In the genomic region with DNA sequence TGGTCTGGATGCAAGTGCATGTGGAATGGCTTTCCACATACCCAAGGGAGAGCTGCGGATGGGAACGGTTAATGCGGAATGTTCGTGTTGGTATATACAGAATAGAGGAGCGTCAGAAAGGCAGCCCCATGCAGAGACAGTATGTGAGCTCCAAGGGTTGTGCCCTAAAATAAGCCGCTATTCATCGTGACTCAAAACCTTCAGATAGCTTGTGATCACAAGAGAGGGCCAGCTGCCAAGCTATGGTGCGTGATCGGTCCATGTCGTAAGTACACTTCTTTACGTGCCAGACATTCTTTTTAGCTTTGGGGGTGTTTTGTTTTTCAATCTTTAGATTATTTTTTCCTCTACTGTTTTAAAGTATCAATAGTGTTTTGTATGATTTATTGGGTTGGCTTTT, we compare ENCODE assay signal across 25 mouse cellular contexts. TPM values are rescaled to one million over a fixed set of nuclear protein-coding genes. Genes with fewer than 3 reads are reported as not detected.
DNase-seq lines count a peak whose midpoint lies in the region; ATAC-seq and TF ChIP-seq lines count a peak whose summit lies in the region.
"Had no signal": no experiment of that assay in that cellular context is flagged by ENCODE, and none has a peak within 500 bp of the region (broad histone marks: within the 10 kb centered on the region; RNA-seq: fewer than 3 reads in every experiment).

No protein-coding gene starts in this region.

- peak; percentile 46 for DNase-seq in embryonic facial prominence, embryonic 14.5 days (ENCODE audit: low spot score)
- no peak for DNase-seq in embryonic facial prominence, embryonic 10.5 days (ENCODE audit: low spot score)
- DNase-seq in heart, adult 2 months, result peak in 1 of 2 experiments; percentile 23
- no peak for DNase-seq in heart, adult 9 months (ENCODE audit: low spot score in 2 of 2)
- DNase-seq in MEL (ENCODE audit: low read depth, low spot score), result peak; percentile 35
- DNase-seq in T-cell, adult 2 months (ENCODE audit: low spot score), result no peak
- DNase-seq: adrenal gland, postnatal 10 days; adrenal gland, postnatal 36 days; cerebellum, adult 18-20 months; cerebellum, adult 9-10 months; cerebellum, postnatal 14 days; gastrocnemius, postnatal 25 days; kidney, adult 18-20 months; kidney, adult 9 months had no signal

- no peaks in the 10 kb centered on the region for H3K27me3 ChIP-seq in embryonic facial prominence, embryonic 14.5 days (replicated peaks; ENCODE audit: control insufficient read depth, insufficient read depth, low read length)
- no peaks in the 10 kb centered on the region for H3K27me3 ChIP-seq in embryonic facial prominence, embryonic 10.5 days (replicated peaks; ENCODE audit: low read depth, poor library complexity, severe bottlenecking)
- H3K27me3 ChIP-seq in heart, adult 2 months (ENCODE audit: control insufficient read depth, insufficient read depth, low read length), result no peaks in the 10 kb centered on the region
- no peaks in the 10 kb centered on the region for H3K27me3 ChIP-seq in MEL (ENCODE audit: control insufficient read depth in 1 of 2, insufficient read depth in 2 of 2, low read length in 2 of 2)
- H3K27me3 ChIP-seq: embryonic facial prominence, embryonic 12.5 days; forebrain, embryonic 12.5 days; forebrain, embryonic 15.5 days; heart, embryonic 13.5 days had no signal

- intact Hi-C loops in heart, adult 2 months (cut with DNase I), result no loop called here

- peaks cover 9% of the 10 kb centered on the region; the same call in 1 of the 2 replicates for H3K36me3 ChIP-seq in embryonic facial prominence, embryonic 14.5 days (ENCODE audit: control insufficient read depth, insufficient read depth, low read length)
- H3K36me3 ChIP-seq in embryonic facial prominence, embryonic 10.5 days (replicated peaks), result peaks cover 35% of the 10 kb centered on the region
- H3K36me3 ChIP-seq in heart, adult 2 months (ENCODE audit: control insufficient read depth, insufficient read depth, low read length), result no peaks in the 10 kb centered on the region
- peaks cover 0 to 9% of the 10 kb centered on the region in 2 experiments; a peak in 3 of 4 replicates for H3K36me3 ChIP-seq in MEL (ENCODE audit: control insufficient read depth in 1 of 2, insufficient read depth in 2 of 2, low read length in 2 of 2)

- H3K4me3 ChIP-seq in embryonic facial prominence, embryonic 14.5 days (ENCODE audit: low read depth, low read length), result no peak overlapping the region
- H3K4me3 ChIP-seq in embryonic facial prominence, embryonic 10.5 days, result no peak overlapping the region
- no peak overlapping the region for H3K4me3 ChIP-seq in heart, adult 2 months
- H3K4me3 ChIP-seq in MEL (ENCODE audit: control insufficient read depth in 1 of 2, insufficient read depth in 1 of 2, low read depth in 2 of 2, low read length in 2 of 2), result peak overlapping the region; percentile 54 to 84
- H3K4me3 ChIP-seq: embryonic facial prominence, embryonic 12.5 days; erythroblast, embryonic 14.5 days; forebrain, embryonic 12.5 days; forebrain, embryonic 15.5 days; heart, embryonic 13.5 days had no signal

- no peak overlapping the region for H3K9ac ChIP-seq in embryonic facial prominence, embryonic 14.5 days (ENCODE audit: low read depth, low read length)
- no peak overlapping the region for H3K9ac ChIP-seq in heart, adult 2 months (ENCODE audit: low read depth, low read length)
- H3K9ac ChIP-seq in MEL (ENCODE audit: control insufficient read depth, low read depth, low read length, poor library complexity, severe bottlenecking), result peak overlapping the region; percentile 45
- H3K9ac ChIP-seq: embryonic facial prominence, embryonic 12.5 days; forebrain, embryonic 12.5 days; forebrain, embryonic 15.5 days; heart, embryonic 13.5 days; hindbrain, embryonic 14.5 days had no signal

- WGBS in embryonic facial prominence, embryonic 14.5 days, result 72% methylated on average over 11 of the region's 11 CpGs
- 93% methylated on average over 11 of the region's 11 CpGs for WGBS in embryonic facial prominence, embryonic 10.5 days
- WGBS in heart, adult 2 months, result 81% methylated on average over 11 of the region's 11 CpGs

- no peaks in the 10 kb centered on the region for H3K9me3 ChIP-seq in embryonic facial prominence, embryonic 14.5 days (ENCODE audit: control insufficient read depth, low read length)
- no peaks in the 10 kb centered on the region for H3K9me3 ChIP-seq in embryonic facial prominence, embryonic 10.5 days
- no peaks in the 10 kb centered on the region for H3K9me3 ChIP-seq in MEL (replicated peaks; ENCODE audit: insufficient read depth, low read length)
- H3K9me3 ChIP-seq: embryonic facial prominence, embryonic 12.5 days; forebrain, embryonic 12.5 days; forebrain, embryonic 15.5 days; heart, embryonic 13.5 days had no signal

- TF ChIP-seq POLR2A in heart, adult 2 months (IDR thresholded peaks at IDR 0.05; ENCODE audit: insufficient read depth, low read depth, low read length), result no peak
- no peak for TF ChIP-seq POLR2A in MEL (IDR thresholded peaks at IDR 0.05; ENCODE audit: control insufficient read depth in 1 of 2, insufficient read depth in 1 of 2, low read depth in 1 of 2, low read length in 2 of 2, poor library complexity in 1 of 2)

- H3K27ac ChIP-seq in embryonic facial prominence, embryonic 14.5 days (replicated peaks; ENCODE audit: low read depth, low read length), result 0 out of 2 replicates have a peak overlapping the region, but pooled peaks have one; percentile 24
- H3K27ac ChIP-seq in embryonic facial prominence, embryonic 10.5 days (replicated peaks), result no peak overlapping the region
- no peak overlapping the region for H3K27ac ChIP-seq in heart, adult 2 months
- H3K27ac ChIP-seq in MEL (ENCODE audit: control insufficient read depth, low read depth, low read length), result no peak overlapping the region
- H3K27ac ChIP-seq: embryonic facial prominence, embryonic 12.5 days; forebrain, embryonic 12.5 days; forebrain, embryonic 15.5 days; heart, embryonic 13.5 days; hindbrain, embryonic 14.5 days; hindbrain, postnatal 0 days had no signal

- TF ChIP-seq EP300 in heart, adult 2 months (IDR thresholded peaks at IDR 0.05; ENCODE audit: insufficient read depth, low read depth, low read length), result 0 out of 2 replicates have a peak, but pooled peaks have one; percentile 18
- no peak for TF ChIP-seq EP300 in MEL (IDR thresholded peaks at IDR 0.05; ENCODE audit: low read depth in 1 of 2, low read length in 2 of 2)

- H3K4me2 ChIP-seq in embryonic facial prominence, embryonic 14.5 days (ENCODE audit: low read depth, low read length), result no peak overlapping the region
- H3K4me2 ChIP-seq: embryonic facial prominence, embryonic 12.5 days; forebrain, embryonic 12.5 days; forebrain, embryonic 15.5 days; heart, embryonic 13.5 days; hindbrain, embryonic 14.5 days had no signal

- no peak for TF ChIP-seq CTCF in heart, adult 2 months (IDR thresholded peaks at IDR 0.05)
- TF ChIP-seq CTCF in MEL (IDR thresholded peaks at IDR 0.05 in 2 of 3, conservative IDR thresholded peaks at IDR 0.05 in 1 of 3; ENCODE audit: control insufficient read depth in 1 of 3, insufficient read depth in 1 of 3, low read depth in 2 of 3, low read length in 3 of 3, poor library complexity in 1 of 3, severe bottlenecking in 1 of 3), result no peak

- no peaks in the 10 kb centered on the region; the same call in 1 of the 2 replicates for H3K4me1 ChIP-seq in embryonic facial prominence, embryonic 14.5 days (ENCODE audit: control insufficient read depth, insufficient read depth, low read length)
- H3K4me1 ChIP-seq in embryonic facial prominence, embryonic 10.5 days, result no peaks in the 10 kb centered on the region
- H3K4me1 ChIP-seq in heart, adult 2 months (ENCODE audit: control insufficient read depth, insufficient read depth, low read length), result peaks cover 3% of the 10 kb centered on the region; the same call in 1 of the 2 replicates
- H3K4me1 ChIP-seq in MEL (ENCODE audit: control insufficient read depth in 1 of 2, insufficient read depth in 2 of 2, low read length in 2 of 2), result peaks cover 0 to 18% of the 10 kb centered on the region in 2 experiments; a peak in 2 of 4 replicates
- H3K4me1 ChIP-seq: embryonic facial prominence, embryonic 12.5 days; forebrain, embryonic 12.5 days had no signal

- no peak for TF ChIP-seq RAD21 in MEL (IDR thresholded peaks at IDR 0.05; ENCODE audit: low read depth, low read length)

- no peaks in the 10 kb centered on the region for H3K79me2 ChIP-seq in heart, adult 2 months (replicated peaks; ENCODE audit: control insufficient read depth, insufficient read depth, low read length)
- H3K79me2 ChIP-seq in MEL (ENCODE audit: control insufficient read depth, insufficient read depth, low read length, poor library complexity), result peaks cover 28% of the 10 kb centered on the region

- ATAC-seq in embryonic facial prominence, embryonic 14.5 days (ENCODE audit: low read depth), result no peak
- ATAC-seq: forebrain, embryonic 15.5 days; hindbrain, postnatal 0 days; inflammation-experienced regulatory T-cells, adult 6 months; intestine, embryonic 16.5 days had no signal

TF ChIP-seq in MEL, 35 proteins besides CTCF, POLR2A, EP300 and RAD21:
- TF ChIP-seq GATA1 (IDR thresholded peaks at IDR 0.05; ENCODE audit: low read depth, low read length), result no peak
TF ChIP-seq in MEL: peak in this region for 0.

RNA-seq across cellular contexts. Expression of a gene that starts 53.1 kb away (rescaled TPM):
- 0.64 and 0.65 TPM in 2 replicates for polyA plus RNA-seq in embryonic facial prominence, embryonic 14.5 days (2014; fragmentation: Nextera tagmentation; extraction: Ambion mirVana)
- 0.11 TPM in 1 of 2 replicates, not detected in the other for polyA plus RNA-seq in embryonic facial prominence, embryonic 10.5 days (2016; fragmentation: Nextera tagmentation; extraction: Ambion mirVana)
- under 1 TPM; 0.16 to 0.29 TPM for total RNA-seq in heart, adult 2 months (2021)
- polyA plus RNA-seq in heart, adult 2 months (2012; rRNA removed), result 0.18 and 0.37 TPM in 2 replicates
- total RNA-seq in MEL (2012; rRNA removed), result not detected in 2 replicates
- not detected for polyA plus RNA-seq in MEL (2012; ENCODE audit: insufficient read depth in 1 of 2, insufficient read length in 2 of 2, low read depth in 1 of 2, low replicate concordance in 2 of 2, missing spikeins in 1 of 2)
- total RNA-seq: adrenal gland, adult 18-20 months; adrenal gland, postnatal 36 days; gastrocnemius, adult 8-10 months; gastrocnemius, postnatal 25 days had no signal
- polyA plus RNA-seq: erythroblast, embryonic 14.5 days; inflammation-experienced regulatory T-cells, adult 6 months had no signal

Comparison
In these comparisons a context has a peak if more than half of its experiments do, and no peak if none do; other contexts are left out.
1. DNase-seq: peak in embryonic facial prominence, embryonic 14.5 days (single experiment) and MEL (single experiment); none in embryonic facial prominence, embryonic 10.5 days (single experiment), heart, adult 9 months (0 of 2) and T-cell, adult 2 months (single experiment).
2. H3K4me3 ChIP-seq: peak in MEL (2 of 2); none in embryonic facial prominence, embryonic 14.5 days (single experiment), embryonic facial prominence, embryonic 10.5 days (single experiment) and heart, adult 2 months (single experiment).